Comparison of ENCODE assay signal across 16 mouse cellular contexts in genomic region chr15:77022401-77022957, GRCm38 (mm10). TPM values are rescaled to one million over a fixed set of nuclear protein-coding genes. Genes with fewer than 3 reads are reported as not detected.
DNase-seq lines count a peak whose midpoint lies in the region; ATAC-seq and TF ChIP-seq lines count a peak whose summit lies in the region.
"Had no signal": no experiment of that assay in that cellular context is flagged by ENCODE, and none has a peak within 500 bp of the region (broad histone marks: within the 10 kb centered on the region; RNA-seq: fewer than 3 reads in every experiment).

No protein-coding gene starts in this region.

- H3K9ac ChIP-seq in embryonic facial prominence, embryonic 15.5 days: no peak overlapping the region
- peak overlapping the region; percentile 74 for H3K9ac ChIP-seq in heart, embryonic 13.5 days
- no peak overlapping the region for H3K9ac ChIP-seq in stomach, embryonic 16.5 days (ENCODE audit: low read length)
- H3K9ac ChIP-seq: hindbrain, embryonic 12.5 days; midbrain, embryonic 12.5 days; neural tube, embryonic 13.5 days had no signal

- peak; percentile 91 for DNase-seq in gastrocnemius, adult 2 months
- DNase-seq in gastrocnemius, postnatal 10 days: no peak
- DNase-seq in thymus, postnatal 4 days: no peak
- DNase-seq in urinary bladder, adult 18-20 months (ENCODE audit: low spot score in 2 of 2): no peak
- DNase-seq in adrenal gland, adult 18-20 months (ENCODE audit: low spot score in 2 of 2): no peak
- DNase-seq: kidney, postnatal 14 days; retina, postnatal 1 day had no signal

- intact Hi-C loops in gastrocnemius, adult 2 months (cut with DNase I): loop anchor here (5.0 kb wide), 1 partner anchor 190 kb away; no protein-coding TSS in a partner anchor

- 65% methylated on average over 5 of the region's 5 CpGs for WGBS in embryonic facial prominence, embryonic 15.5 days
- WGBS in heart, embryonic 13.5 days: 40% methylated on average over 5 of the region's 5 CpGs
- 71% methylated on average over 5 of the region's 5 CpGs for WGBS in stomach, embryonic 16.5 days

- no peaks in the 10 kb centered on the region for H3K36me3 ChIP-seq in embryonic facial prominence, embryonic 15.5 days
- no peaks in the 10 kb centered on the region for H3K36me3 ChIP-seq in heart, embryonic 13.5 days
- H3K36me3 ChIP-seq in stomach, embryonic 16.5 days (ENCODE audit: control insufficient read depth, insufficient read depth, low read length): no peaks in the 10 kb centered on the region
- H3K36me3 ChIP-seq: hindbrain, embryonic 12.5 days; midbrain, embryonic 12.5 days; neural tube, embryonic 13.5 days had no signal

- H3K9me3 ChIP-seq in embryonic facial prominence, embryonic 15.5 days (replicated peaks): no peaks in the 10 kb centered on the region
- no peaks in the 10 kb centered on the region for H3K9me3 ChIP-seq in heart, embryonic 13.5 days
- H3K9me3 ChIP-seq in stomach, embryonic 16.5 days (replicated peaks; ENCODE audit: control insufficient read depth, low read length): no peaks in the 10 kb centered on the region
- H3K9me3 ChIP-seq: hindbrain, embryonic 12.5 days; midbrain, embryonic 12.5 days; neural tube, embryonic 13.5 days had no signal

- no peaks in the 10 kb centered on the region for H3K27me3 ChIP-seq in embryonic facial prominence, embryonic 15.5 days
- H3K27me3 ChIP-seq in heart, embryonic 13.5 days (replicated peaks): no peaks in the 10 kb centered on the region
- H3K27me3 ChIP-seq in stomach, embryonic 16.5 days (ENCODE audit: control insufficient read depth, insufficient read depth, low read length): no peaks in the 10 kb centered on the region
- H3K27me3 ChIP-seq: hindbrain, embryonic 12.5 days; neural tube, embryonic 13.5 days had no signal

- H3K4me1 ChIP-seq in embryonic facial prominence, embryonic 15.5 days: peaks cover 23% of the 10 kb centered on the region
- H3K4me1 ChIP-seq in heart, embryonic 13.5 days: peaks cover 80% of the 10 kb centered on the region
- H3K4me1 ChIP-seq in stomach, embryonic 16.5 days (ENCODE audit: control insufficient read depth, insufficient read depth, low read length): no peaks in the 10 kb centered on the region

- H3K4me2 ChIP-seq in embryonic facial prominence, embryonic 15.5 days (replicated peaks): no peak overlapping the region
- peak overlapping the region; percentile 47 for H3K4me2 ChIP-seq in heart, embryonic 13.5 days
- H3K4me2 ChIP-seq in stomach, embryonic 16.5 days (ENCODE audit: low read depth, low read length): no peak overlapping the region
- H3K4me2 ChIP-seq: hindbrain, embryonic 12.5 days; midbrain, embryonic 12.5 days; neural tube, embryonic 13.5 days had no signal

- peak overlapping the region; percentile 94 for H3K27ac ChIP-seq in gastrocnemius, adult 2 months
- H3K27ac ChIP-seq in embryonic facial prominence, embryonic 15.5 days (replicated peaks): peak overlapping the region; percentile 63; the same call in 1 of the 2 replicates
- peak overlapping the region; percentile 95 for H3K27ac ChIP-seq in heart, embryonic 13.5 days (replicated peaks)
- peak overlapping the region; percentile 9; the same call in 1 of the 2 replicates for H3K27ac ChIP-seq in stomach, embryonic 16.5 days (ENCODE audit: low read length)
- H3K27ac ChIP-seq: hindbrain, embryonic 12.5 days; midbrain, embryonic 12.5 days; neural tube, embryonic 13.5 days had no signal

- peak overlapping the region; percentile 60 for H3K4me3 ChIP-seq in gastrocnemius, adult 2 months
- no peak overlapping the region for H3K4me3 ChIP-seq in embryonic facial prominence, embryonic 15.5 days (replicated peaks)
- peak overlapping the region; percentile 36 for H3K4me3 ChIP-seq in heart, embryonic 13.5 days
- no peak overlapping the region for H3K4me3 ChIP-seq in stomach, embryonic 16.5 days (replicated peaks; ENCODE audit: low read length)
- H3K4me3 ChIP-seq: hindbrain, embryonic 12.5 days; midbrain, embryonic 12.5 days; neural tube, embryonic 13.5 days had no signal

- TF ChIP-seq CTCF in gastrocnemius, adult 2 months (IDR thresholded peaks at IDR 0.05): no peak

- no peak for ATAC-seq in embryonic facial prominence, embryonic 15.5 days (ENCODE audit: insufficient number of reproducible peaks, low FRiP score, low TSS enrichment, low read depth)
- no peak for ATAC-seq in heart, embryonic 13.5 days (ENCODE audit: extremely low read depth, insufficient number of reproducible peaks, low FRiP score, low TSS enrichment)
- ATAC-seq in stomach, embryonic 16.5 days (ENCODE audit: insufficient read depth, low FRiP score): no peak
- ATAC-seq: intestine, postnatal 0 days had no signal

RNA-seq across cellular contexts. Expression of gene Apol6, which starts 22.1 kb away (rescaled TPM):
- total RNA-seq in gastrocnemius, adult 2 months (2021): 10 to 100 TPM; 27.7 to 71.1 TPM
- total RNA-seq in gastrocnemius, postnatal 10 days (2021): 10 to 100 TPM; 15.0 to 18.9 TPM
- polyA plus RNA-seq in embryonic facial prominence, embryonic 15.5 days (2015; fragmentation: Nextera tagmentation; extraction: Ambion mirVana): 0.26 and 0.33 TPM in 2 replicates
- polyA plus RNA-seq in heart, embryonic 13.5 days (2015; fragmentation: Nextera tagmentation; extraction: Ambion mirVana): 0.06 and 0.15 TPM in 2 replicates
- polyA plus RNA-seq in stomach, embryonic 16.5 days (2015; fragmentation: Nextera tagmentation; extraction: Ambion mirVana): 0.06 and 0.16 TPM in 2 replicates
- 10 to 100 TPM; 11.1 to 65.3 TPM for total RNA-seq in adrenal gland, adult 18-20 months (2021)
- polyA plus RNA-seq: hindbrain, embryonic 12.5 days; liver, adult 2 months; midbrain, embryonic 12.5 days; neural tube, embryonic 13.5 days had no signal

RNA-seq across cellular contexts. Expression of gene Mb, which starts 28.0 kb away (rescaled TPM):
- 1,000 to 10,000 TPM; 3,091 to 7,772 TPM for total RNA-seq in gastrocnemius, adult 2 months (2021)
- 100 to 1,000 TPM; 415 to 512 TPM for total RNA-seq in gastrocnemius, postnatal 10 days (2021)
- 5.8 and 6.9 TPM in 2 replicates for polyA plus RNA-seq in embryonic facial prominence, embryonic 15.5 days (2015; fragmentation: Nextera tagmentation; extraction: Ambion mirVana)
- polyA plus RNA-seq in heart, embryonic 13.5 days (2015; fragmentation: Nextera tagmentation; extraction: Ambion mirVana): 519 and 566 TPM in 2 replicates
- 1.6 and 2.5 TPM in 2 replicates for polyA plus RNA-seq in stomach, embryonic 16.5 days (2015; fragmentation: Nextera tagmentation; extraction: Ambion mirVana)
- total RNA-seq in adrenal gland, adult 18-20 months (2021): 1 to 10 TPM; 4.7 to 7.8 TPM
- total RNA-seq: left cerebral cortex, adult 18-20 months had no signal
- polyA plus RNA-seq: liver, adult 2 months; midbrain, embryonic 12.5 days had no signal

Comparison
In these comparisons a context has a peak if more than half of its experiments do, and no peak if none do; other contexts are left out.
1. H3K27ac ChIP-seq: peak in every context shown above with its lines; median percentile 95 in heart, embryonic 13.5 days; 94 in gastrocnemius, adult 2 months; 63 in embryonic facial prominence, embryonic 15.5 days; 9 in stomach, embryonic 16.5 days.
2. H3K4me3 ChIP-seq: peak in gastrocnemius, adult 2 months (single experiment) and heart, embryonic 13.5 days (single experiment); none in embryonic facial prominence, embryonic 15.5 days (single experiment) and stomach, embryonic 16.5 days (single experiment).
3. RNA of gene Mb, which starts 28.0 kb away (total RNA-seq): 3,091 to 7,772 TPM in gastrocnemius, adult 2 months and 415 to 512 TPM in gastrocnemius, postnatal 10 days; 4.7 to 7.8 TPM in adrenal gland, adult 18-20 months; every median in the first group is over 10 times any median in the second.